Mouse (Mus musculus): ENCODE data around the gene Nol10.

- TF ChIP-seq POLR2A (IDR thresholded peaks at IDR 0.05; ENCODE audit: insufficient read length, low read depth) (no peak), USF1 (IDR thresholded peaks at IDR 0.05; ENCODE audit: low read depth) (no peak), E2F4 (IDR thresholded peaks at IDR 0.05; ENCODE audit: insufficient read depth) (no peak), MYOG (IDR thresholded peaks at IDR 0.05; ENCODE audit: control insufficient read depth in 1 of 3, insufficient read depth in 1 of 3, insufficient read length in 2 of 3, low read depth in 2 of 3) (no peak), POLR2AphosphoS2 (IDR thresholded peaks at IDR 0.05; ENCODE audit: insufficient read length, low read depth) (no peak), MAX (IDR thresholded peaks at IDR 0.05; ENCODE audit: low read depth) (no peak), TCF3 (IDR thresholded peaks at IDR 0.05; ENCODE audit: insufficient read length, low read depth) (no peak), TCF12 (IDR thresholded peaks at IDR 0.05; ENCODE audit: insufficient read depth, poor library complexity, severe bottlenecking) (no peak), MYOD1 (IDR thresholded peaks at IDR 0.05; ENCODE audit: control insufficient read depth in 1 of 3, insufficient read length in 2 of 3, low read depth in 2 of 3) (no peak), SRF (IDR thresholded peaks at IDR 0.05; ENCODE audit: control insufficient read depth, insufficient read length, low read depth) (no peak), REST (IDR thresholded peaks at IDR 0.05; ENCODE audit: insufficient read depth, insufficient read length) (no peak), CEBPB (IDR thresholded peaks at IDR 0.05; ENCODE audit: insufficient read depth, poor library complexity, severe bottlenecking) (no peak)
These were observed 77.3 kb downstream of the Nol10 start for GRCm38 (mm10) chr12:17425254-17426169.
